Mouse (Mus musculus): ENCODE data around the gene Dalrd3.
A peak's percentile ranks its signal among the peaks of the same experiment; 100 is the strongest.

Gene Dalrd3

DNA sequence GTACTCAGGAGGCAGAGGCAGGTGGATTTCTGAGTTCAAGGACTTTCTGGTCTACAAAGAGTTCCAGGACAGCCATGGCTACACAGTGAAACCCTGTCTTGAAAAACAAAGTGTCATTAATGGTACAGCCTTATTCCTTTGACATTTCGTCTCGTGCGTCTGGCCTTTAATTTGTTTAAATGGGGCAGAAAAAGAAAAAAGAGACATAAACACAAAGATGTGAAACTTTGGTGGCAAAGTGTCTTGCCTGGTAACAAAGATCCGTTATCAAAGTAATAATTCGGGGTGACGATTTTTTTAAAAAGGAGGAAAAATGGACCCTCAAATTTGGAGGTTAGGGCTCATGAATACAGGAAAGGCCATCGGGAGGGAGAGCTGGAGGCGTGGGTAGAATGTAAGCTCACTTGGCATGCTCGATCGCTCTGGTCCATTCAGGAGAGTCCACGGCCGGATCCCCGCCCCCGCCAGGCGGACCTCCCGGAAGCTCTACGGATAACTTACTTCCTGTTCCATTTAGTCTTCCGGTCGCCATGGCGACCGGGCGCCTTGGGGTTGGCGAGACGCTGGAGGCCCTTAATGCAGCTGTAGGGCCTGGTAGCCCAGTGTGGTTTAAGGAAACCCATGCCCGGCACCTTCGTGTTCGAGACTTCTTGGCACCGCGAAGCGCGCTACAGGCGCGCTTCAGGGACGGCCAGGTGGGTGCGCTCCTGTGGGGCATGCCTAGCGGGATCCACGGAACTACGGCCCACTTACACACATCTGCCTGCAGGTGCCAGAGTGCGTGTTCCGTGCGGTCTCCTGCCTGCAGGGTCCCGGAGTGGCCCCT is at the start of gene Dalrd3:
TSS of gene Dalrd3 (plus strand) at position 506 of the 826 bp plus-strand sequence.
- peak; percentile 91 for DNase-seq (ENCODE audit: low spot score)

DNA sequence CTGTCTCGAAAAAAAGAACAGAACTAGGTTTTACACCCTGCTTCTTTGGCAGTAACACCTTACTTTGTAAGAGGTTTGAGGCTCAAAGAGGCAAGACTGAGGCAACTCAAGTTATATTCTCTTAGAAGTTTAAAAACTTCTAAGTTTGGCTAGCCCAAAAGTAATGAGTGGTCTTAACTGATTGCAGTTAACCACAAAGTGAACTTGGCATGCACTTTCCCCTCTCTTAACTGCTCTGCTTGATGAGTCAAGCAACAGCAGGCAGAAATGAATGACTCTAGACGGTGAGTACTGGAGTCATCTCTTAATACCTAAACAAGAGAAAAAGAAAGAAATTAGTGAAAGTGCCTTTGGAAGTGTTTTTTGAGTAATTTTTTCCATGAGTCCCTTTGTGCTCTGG is 48.1 kb upstream of the Dalrd3 start:
- DNase-seq (ENCODE audit: low spot score), result no peak

DNA sequence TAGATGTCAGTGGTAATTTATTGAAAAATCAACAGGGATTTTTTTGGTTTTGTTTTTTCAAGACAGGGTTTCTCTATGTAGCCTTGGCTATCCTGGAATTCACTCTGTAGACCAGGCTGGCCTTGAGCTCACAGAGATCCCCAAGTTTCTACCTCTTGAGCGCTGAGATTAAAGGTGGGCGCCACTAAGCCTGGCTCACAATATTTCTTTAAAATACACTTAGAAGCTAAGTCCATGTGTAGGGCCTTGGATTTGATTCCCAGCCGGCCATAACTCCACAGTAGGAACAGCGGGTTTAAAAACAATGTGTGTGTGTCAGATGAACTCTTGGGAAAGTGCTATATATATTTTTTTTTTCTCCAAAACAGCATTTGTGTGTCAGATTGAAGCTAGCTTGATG is 46.3 kb upstream of the Dalrd3 start:
- DNase-seq (ENCODE audit: low spot score), result no peak

DNA sequence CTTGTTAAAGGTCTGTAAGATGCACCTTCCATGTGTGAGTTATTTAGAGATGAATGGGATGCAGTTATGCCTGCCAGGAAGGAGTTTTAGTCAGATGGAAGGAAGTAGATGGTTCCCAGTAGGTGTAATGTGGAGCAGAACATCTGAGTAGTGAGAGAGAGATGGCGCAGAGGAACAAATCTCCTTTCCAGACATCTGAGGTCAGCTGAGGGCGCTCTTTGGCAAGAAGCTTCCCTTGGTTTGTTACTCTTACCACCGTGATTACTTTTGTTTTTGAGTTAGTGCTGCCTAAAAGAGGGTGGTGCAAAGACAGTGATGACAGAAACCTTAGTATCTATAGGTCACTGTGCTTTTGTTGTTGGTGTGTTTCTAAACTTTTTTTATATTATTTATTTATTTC is 44.3 kb upstream of the Dalrd3 start:
- DNase-seq (ENCODE audit: low spot score), result no peak

DNA sequence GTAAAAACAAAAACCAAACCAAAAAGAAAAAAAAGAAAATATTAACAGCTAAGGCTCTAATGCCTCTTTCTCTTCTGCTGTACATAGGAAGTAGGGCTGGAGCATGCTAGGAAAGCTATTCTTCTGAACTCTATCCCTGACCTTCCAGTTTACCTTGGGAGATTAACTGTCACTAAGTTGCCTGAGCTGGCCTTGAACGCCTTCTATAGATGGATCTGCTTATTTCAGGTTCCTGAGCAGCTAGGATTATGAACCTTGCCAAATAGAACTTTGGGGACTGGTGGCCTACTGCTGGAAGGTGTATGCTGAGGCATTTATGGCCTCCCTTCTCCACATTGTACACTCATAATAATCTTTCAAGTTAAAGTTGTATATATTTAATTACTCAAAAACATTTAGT is 38.7 kb upstream of the Dalrd3 start:
- DNase-seq (ENCODE audit: low spot score), result no peak

DNA sequence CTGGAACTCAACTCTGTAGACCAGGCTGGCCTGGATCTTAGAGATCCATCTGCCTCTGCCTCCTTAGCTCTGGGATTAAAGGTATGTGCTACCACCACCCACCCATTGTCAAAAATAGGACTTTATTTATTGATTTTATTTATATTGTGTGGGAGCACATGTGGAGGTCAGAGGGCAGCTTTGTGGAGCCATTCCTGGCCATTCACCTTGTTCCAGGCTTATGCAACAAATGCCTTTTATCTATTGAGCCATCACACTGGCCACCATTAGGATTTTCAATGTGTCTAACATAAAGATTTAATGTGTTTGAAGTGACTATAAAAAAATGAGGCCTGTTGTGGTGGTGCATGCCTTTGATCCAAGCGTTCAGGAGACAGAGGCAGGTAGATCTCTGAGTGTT is 38.2 kb upstream of the Dalrd3 start:
- DNase-seq (ENCODE audit: low spot score), result no peak

DNA sequence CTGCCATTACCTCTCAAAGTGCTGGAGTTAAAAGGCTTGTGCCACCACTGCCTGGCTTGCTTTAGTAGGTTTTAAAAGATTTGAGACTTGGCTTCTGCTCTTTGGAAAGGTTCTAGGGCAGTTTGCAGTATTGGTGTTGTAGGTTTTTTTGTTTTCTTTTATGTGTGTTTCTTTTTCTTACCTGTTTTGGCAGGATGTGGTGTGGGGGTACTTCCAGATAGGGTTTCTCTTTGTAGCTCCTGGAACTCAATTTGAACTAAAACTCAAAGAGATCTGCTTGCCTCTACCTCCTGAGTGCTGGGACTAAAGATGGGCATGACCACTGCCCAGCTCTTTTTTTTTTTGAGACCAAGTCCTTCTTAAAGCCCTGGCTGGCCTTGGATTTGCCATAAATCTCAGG is 28.8 kb upstream of the Dalrd3 start:
- no peak for DNase-seq (ENCODE audit: low spot score)

DNA sequence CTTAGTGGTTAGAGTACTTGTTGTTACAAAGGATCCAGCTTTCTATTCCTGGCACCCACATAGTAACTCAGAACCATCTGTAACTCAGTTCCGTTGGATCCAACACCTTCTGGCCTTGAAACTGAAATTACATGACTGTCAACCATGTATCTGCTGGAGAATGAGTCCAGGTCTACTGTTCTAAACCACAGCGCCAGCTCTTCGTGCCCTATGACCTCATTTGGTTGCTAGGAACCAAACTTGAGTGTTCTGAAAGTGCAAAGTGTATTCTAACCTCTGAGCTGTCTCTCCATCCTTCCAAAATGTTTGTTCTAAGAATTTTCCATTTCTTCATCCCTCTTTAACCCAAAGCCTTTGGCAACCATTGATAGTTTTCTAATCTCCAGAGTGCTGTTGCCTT is 23.7 kb upstream of the Dalrd3 start:
- DNase-seq (ENCODE audit: low spot score), result no peak

DNA sequence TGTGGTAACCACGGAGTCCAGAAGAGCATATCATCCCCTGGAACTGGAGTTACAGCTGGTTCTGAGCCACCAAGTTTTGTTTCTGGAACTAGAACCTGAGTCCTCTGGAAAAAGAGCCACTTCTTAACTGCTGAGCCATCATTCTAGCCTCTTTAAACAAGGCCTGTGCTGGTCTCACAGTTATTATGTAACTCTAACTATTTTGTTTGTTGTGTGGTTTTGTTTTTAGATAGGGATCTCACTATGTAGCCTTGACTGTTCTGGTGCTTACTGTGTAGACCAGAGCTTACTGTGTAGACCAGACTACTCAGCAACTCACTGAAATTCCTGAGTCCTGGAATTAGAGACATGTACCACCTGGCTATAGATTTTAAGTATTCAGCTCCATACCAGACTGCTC is 22.8 kb upstream of the Dalrd3 start:
- no peak for DNase-seq (ENCODE audit: low spot score)

DNA sequence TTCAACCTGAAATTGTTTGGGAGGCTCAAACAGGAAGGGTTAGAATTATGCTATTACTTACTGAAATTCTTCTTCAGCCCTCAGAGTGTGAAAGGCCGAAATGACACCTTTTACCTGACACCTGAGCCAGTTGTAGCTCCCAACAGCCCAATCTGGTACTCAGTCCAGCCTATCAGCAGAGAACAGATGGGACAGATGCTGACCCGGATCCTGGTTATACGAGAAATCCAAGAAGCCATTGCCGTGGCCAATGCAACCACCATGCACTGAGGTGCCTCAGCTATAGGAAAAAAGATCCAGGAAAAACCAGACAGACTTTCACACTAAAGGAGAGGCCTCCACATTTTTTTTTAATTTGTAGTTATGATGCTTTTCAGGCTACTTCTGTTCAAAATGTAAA is 10.5 kb upstream of the Dalrd3 start:
- DNase-seq (ENCODE audit: low spot score), result no peak

DNA sequence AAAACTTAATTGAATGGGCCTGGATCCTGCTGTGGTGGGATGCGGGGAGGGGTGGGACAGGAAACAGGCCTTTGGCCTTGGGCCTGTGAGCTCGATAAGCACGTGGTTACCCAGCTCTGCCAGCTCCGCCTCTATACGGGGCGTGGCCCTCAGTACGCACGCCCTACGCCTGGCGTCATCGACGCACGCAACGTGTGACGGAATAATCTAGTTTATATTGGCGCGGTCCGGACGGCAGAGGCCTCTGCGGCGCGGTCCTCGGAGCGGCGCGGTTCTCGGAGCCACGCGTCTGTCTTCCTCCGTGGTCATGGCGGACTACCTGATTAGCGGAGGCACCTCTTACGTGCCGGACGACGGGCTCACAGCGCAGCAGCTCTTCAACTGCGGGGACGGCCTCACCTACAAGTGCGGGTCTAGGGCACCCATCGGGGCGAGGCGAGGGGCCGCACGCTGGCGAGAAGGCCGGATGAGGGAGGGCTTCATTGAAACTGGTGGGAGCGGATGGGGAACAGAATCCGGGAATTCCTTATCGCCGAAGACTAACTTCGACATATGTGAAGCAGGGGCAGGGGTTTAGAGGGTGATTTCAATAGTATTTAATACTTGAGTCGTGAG is 9.4 kb upstream of the Dalrd3 start, which contains the start of gene Impdh2:
TSS of gene Impdh2 (plus strand) at position 60 of the 615 bp plus-strand sequence.
- DNase-seq (ENCODE audit: low spot score), result peak; percentile 97

DNA sequence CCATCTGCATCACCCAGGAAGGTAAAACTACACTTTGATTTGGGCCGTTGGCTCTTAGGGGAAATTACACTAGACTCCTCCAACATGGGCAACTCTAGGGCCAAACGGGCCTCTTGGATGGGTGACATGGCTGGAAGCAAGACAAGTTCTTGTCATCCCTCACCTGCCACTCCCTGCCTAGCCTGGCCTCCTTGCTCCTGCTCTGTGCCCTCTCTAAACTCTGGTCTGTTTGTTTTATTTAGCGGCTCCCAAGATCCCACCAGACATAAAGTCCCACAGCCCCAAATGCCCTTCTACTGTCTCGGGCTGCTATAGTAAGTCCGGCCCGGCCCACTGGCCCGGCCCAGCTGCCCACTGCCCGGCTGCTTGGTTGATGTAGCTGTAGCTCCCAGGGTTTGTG is 6.0 kb upstream of the Dalrd3 start:
- no peak for DNase-seq (ENCODE audit: low spot score)

DNA sequence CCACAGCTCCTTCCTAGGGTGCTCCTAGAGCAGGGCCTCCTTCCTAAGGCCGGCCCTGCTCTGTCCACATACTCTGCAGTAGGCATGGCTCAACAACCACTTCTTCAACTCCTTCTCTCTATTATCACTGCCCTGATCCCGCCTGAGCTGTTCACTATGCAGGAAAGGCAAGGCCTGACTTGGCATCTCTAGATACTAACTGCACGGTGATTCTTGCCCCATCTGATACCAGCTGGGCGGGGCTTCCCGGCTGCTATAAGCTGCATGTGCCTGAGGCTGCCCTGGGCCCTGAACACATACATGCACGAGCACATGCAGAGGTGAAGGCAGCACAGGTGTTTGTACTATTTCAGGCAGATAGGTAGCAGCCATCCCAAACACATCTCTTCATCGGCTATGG is 5.6 kb upstream of the Dalrd3 start:
- no peak for DNase-seq (ENCODE audit: low spot score)

DNA sequence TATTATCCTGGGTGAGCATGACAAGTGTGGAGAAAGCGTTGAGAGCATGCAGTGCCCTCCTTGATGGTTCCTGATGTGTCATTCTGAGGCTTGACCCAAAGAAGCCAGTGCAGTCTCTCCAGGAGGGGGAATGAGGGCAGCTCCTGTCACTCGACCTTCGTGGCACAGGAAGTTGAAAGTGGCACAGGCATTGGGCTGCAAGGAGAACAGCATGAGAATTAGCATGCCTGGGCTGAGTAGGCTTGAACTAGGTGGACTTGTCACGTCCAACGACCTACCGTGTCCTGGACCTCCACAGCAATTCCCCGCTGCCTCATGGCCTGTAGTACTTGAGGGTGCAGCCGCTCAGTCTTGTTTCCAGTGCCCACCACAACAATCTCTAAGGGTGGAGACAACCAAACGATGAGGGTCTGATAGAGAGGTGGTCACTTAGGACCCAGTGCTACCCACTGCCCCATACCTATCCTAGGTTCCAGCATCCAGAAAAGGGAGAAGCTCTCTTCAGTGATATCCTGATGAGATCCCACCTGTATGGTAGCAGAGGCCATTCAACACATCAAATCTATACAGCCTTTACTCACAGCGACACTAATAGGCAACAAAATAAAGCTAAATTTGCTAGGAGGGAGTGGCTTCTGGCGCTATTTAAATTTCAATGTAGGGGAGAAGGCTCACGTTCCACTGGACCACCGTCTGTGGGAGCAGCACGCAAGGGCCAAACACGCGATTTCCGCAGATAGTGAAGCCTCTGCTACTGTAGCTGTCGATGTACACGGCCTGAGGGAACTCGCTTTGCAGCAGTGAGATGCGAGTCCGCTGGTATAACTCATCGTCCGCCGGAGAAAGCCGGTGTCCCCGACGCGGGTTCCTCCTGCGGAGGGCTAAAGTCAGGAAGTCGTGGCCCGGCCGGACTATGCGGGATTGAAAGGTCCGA is 3.5 kb upstream of the Dalrd3 start:
- no peak for DNase-seq (ENCODE audit: low spot score)

DNA sequence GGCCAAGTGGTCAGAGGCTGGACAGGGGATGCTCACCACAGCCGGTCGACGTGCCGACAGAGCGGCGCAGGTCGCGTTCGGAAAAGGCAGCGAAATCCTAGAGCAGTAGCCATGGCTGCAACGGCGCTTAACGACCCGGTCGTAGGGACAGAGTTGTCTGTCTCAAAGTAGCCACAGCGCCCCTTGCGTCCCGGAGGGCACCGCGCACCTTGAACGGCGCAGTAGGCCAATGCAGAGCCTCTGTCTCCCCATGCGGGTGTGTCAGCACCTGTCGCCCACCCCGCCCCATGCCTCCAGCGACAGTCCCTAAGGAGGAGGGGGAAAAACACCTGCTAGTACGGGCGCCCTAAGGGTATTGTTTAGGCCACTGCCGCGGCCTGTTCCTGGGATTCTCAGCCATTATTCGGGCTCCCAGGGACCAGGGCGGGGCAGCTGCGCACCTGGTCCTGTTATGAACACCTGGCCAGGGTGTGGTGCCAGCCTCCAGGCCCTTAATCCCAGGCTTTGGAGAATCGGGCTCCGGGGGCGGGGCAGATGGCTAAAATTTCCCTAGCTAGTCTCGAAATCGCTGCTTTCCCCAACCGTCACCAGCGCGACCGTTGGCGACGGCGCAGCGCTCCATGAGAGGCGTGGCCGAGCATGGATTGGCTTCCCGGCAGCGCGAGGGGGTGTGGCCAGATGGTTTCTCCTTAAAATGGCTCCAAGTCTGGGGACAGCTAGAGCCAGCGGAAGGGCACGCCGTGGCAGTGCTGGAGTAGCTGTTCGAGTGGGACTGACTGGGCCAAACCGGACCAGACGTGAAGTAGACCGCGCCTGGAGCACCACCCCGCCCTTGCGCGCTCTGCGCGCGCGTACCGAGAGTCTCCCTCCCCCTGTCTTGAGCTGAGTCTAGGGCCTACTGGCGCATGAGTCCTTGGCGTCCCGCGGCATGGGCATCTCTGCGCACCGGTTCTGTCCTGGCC is 2.6 kb upstream of the Dalrd3 start, which contains the start of gene Ndufaf3:
TSS of gene Ndufaf3 (minus strand) at position 620 of the 962 bp plus-strand sequence.
- peak; percentile 97 for DNase-seq (ENCODE audit: low spot score)

DNA sequence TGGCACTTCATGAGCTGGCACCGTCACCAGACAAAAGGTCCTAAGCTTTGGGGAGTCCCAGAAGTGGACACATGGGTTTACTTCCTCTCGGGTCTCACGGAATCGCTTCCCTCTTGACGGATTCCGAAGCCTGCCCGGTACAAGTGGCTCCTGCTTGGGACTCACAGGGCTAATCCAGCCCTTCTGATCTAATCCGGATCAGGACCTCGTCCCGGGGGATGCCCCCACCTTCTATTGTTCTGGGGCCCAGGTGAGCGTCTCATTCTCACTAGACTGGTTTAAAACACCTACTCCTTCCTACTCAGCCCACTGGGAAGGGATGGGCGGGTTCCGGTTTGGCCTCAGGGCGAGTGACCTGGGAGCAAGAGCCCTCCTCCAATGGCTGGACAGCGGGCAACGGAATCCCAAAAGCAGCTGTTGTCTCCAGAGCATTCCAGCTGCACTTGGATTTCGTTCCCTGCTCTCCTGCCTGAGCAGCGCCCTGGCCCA is 1.7 kb upstream of the Dalrd3 start:
- DNase-seq (ENCODE audit: low spot score), result no peak

DNA sequence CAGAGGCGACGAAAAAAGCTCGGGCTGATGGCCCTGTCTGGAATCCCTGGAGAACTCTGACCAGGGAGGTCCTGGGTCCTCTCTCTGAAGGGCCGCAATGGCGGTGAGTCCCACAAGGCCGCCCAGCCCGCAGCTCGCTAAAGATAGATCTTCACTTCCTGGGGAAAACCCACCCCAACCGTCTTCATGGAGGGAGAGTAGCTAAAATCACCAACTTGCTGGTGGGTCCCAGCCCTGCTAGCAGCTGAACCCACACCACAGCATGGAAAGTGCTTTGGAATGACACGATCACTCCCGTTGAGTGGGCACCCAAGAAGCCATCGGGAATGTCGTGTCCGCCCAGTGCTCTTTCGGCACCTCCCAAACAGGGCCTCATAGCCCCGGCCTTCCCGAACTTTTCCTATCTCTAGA is 1.2 kb upstream of the Dalrd3 start:
- no peak for DNase-seq (ENCODE audit: low spot score)

DNA sequence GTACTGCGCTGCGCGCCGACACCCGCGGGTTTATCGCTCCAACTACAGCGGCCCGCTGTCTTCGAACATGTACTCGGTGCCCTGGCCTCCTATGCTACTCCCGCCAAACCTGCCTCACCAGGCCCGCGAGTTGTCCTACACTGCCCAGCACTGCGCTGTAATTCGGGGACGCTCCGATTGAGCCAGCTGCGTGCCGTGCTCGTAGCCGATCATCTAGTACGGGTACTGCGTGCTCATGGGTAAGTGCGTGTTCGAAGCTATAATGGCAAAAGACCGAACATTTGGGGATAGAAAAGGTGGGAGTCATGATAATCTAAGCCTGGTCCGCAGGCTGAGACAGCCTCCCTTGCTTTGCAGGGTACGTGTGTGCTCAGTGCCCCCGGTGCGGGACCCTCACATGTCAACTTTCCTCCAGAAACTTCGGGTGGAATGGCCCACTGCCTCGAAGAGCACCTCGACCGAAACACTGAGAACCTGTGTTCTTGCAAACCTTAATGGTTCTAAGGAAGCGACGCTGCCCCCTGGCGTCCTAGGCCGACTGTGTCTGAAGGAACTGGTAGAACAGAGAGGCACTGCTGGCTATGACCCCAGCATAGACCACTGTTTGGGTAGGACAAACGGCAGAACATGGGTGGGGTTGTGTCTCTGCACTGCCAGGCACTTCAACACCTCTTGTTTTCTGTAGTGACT is 666 bp downstream of the Dalrd3 start:
- peak; percentile 92 for DNase-seq (ENCODE audit: low spot score)

DNA sequence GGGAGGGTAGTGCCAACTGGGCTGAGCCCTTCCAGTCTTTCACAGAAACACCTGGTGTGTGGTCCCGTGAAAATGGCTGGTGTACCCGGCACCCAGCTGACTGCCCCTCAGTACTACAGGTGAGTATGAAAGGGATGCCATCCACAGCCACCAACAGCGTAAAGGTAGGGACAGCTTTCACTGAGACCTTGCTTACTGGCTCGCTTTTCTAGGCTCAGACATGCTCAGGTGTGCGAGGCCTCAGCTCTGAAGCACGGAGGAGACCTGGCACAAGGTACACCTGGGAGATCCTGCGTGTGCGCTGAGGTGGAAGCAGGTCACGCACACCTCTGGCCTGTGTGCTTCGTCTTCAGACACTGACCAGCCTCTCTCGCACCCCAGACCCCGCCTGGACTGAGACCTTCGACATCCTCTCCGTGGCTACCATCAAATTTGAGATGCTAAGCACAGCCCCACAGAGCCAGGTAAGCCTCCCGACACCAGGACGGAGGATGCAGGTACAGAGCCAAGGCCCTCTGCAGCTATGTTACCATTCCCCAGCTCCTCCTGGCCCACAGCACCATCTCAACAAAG is 1.8 kb downstream of the Dalrd3 start:
- DNase-seq (ENCODE audit: low spot score), result no peak

DNA sequence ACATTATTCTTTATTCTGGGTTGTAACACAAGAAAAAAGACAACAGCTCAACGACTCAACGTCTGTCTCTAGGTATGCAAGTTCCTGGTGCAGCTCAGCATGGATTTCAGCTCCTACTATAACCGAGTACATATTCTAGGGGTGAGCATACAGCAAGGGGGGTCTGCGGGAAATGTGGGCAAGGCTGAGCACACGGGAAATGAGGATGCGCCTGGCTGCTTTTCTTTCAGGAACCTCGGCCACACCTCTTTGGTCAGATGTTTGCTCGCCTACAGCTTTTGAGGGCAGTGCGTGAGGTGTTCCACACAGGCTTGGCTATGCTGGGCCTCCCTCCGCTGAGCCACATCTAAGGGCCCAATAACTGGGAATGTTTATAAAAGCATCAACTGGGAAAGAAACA is 2.6 kb downstream of the Dalrd3 start:
- DNase-seq (ENCODE audit: low spot score), result no peak

Data from testis, postnatal 10 days (tissue).